Comparison of ENCODE assay signal across 17 mouse cellular contexts in genomic region chr4:154109850-154110243, GRCm38 (mm10). TPM values are rescaled to one million over a fixed set of nuclear protein-coding genes. Genes with fewer than 3 reads are reported as not detected.
"Had no signal": no experiment of that assay in that cellular context is flagged by ENCODE, and none has a peak within 500 bp of the region (broad histone marks: within the 10 kb centered on the region; RNA-seq: fewer than 3 reads in every experiment).

No protein-coding gene starts in this region.

- H3K9me3 ChIP-seq: liver, embryonic 13.5 days; neural tube, embryonic 13.5 days; stomach, embryonic 15.5 days had no signal

- H3K4me2 ChIP-seq: liver, embryonic 13.5 days; midbrain, embryonic 11.5 days; neural tube, embryonic 13.5 days; stomach, embryonic 15.5 days had no signal

- H3K9ac ChIP-seq: liver, embryonic 13.5 days; neural tube, embryonic 13.5 days; stomach, embryonic 15.5 days had no signal

- DNase-seq: kidney, postnatal 14 days; kidney, postnatal 4 days; liver, embryonic 13.5 days; lung, adult 2 months; lung, postnatal 14 days; lung, postnatal 4 days; retina, postnatal 1 day; spleen, adult 18-20 months; thymus, postnatal 36 days had no signal

- H3K4me3 ChIP-seq: left cerebral cortex, adult 2 months; liver, embryonic 13.5 days; neural tube, embryonic 13.5 days; stomach, embryonic 15.5 days had no signal

- H3K27ac ChIP-seq: left cerebral cortex, adult 2 months; liver, embryonic 13.5 days; neural tube, embryonic 13.5 days; stomach, embryonic 15.5 days had no signal

- H3K4me1 ChIP-seq: stomach, embryonic 15.5 days had no signal

- H3K36me3 ChIP-seq: liver, embryonic 13.5 days; neural tube, embryonic 13.5 days; stomach, embryonic 15.5 days had no signal

RNA-seq across cellular contexts. Expression of gene Trp73, which starts 30.2 kb away (rescaled TPM):
- total RNA-seq: liver, adult 2 months; megakaryocyte progenitor cell, adult 5-6 weeks; megakaryocyte-erythroid progenitor cell, adult 5-6 weeks; neutrophil, adult 5-6 weeks had no signal
- polyA plus RNA-seq: liver, adult 2 months; liver, embryonic 13.5 days; neural tube, embryonic 13.5 days had no signal
